Mouse (Mus musculus) spleen, adult 18-20 months (tissue): ENCODE data around the gene Lzic.

Source experiments
- DNase-seq, 2 experiments: peaks; one replicate each; pipeline ENCODE4 v3.0.0; 2022; ENCODE audit warnings: mixed read lengths in 2 of 2

Gene Lzic

GRCm38 (mm10) chr4:149529691-149530090, 44.7 kb downstream of the Lzic start:
- no peak for DNase-seq

DNA sequence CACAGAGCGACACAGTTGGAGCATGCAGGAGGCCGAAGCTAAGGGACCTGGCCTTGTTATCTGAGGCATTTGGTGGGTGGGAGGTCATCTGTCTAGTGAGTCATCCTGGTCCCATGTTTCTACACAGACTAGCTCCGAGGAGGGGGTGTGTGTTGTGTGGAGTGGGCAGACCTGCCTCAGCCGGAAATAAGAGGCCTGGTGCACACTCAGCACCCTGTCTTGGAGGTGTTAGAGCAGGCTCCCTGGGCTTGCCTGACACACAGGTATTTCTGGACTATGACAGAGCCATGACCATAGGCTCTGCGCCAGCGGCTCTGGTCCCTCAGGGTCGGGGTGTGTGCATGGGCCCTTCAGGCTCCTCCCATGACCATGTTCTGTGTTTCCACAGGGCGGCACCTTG, 54.4 kb downstream of the Lzic start:
- no peak for DNase-seq

DNA sequence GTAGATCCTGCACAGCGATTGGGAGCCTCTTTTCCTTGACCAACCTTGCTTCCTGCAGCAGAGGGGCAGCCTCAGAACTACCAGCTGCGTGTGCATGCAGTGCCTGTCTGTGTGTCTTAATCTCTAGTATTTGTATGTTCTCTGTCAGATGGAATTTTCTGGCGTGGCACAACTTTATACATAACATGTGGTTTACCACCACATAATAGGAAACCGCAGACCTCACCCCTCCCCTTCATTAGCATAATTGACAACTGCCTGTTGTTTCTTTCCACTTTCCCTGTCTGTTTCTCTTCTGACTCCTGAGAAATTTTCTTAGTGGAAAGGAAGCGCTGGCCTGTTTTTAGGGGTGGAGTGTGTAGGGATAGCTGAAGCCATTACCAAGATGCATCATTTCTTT, 56.9 kb downstream of the Lzic start:
- no peak for DNase-seq

- DNase-seq: no peak
Observed at GRCm38 (mm10) chr4:149542431-149542830, 57.4 kb downstream of the Lzic start.

- DNase-seq: peak; percentile 32 to 78
Observed at GRCm38 (mm10) chr4:149542927-149543553, 58.0 kb downstream of the Lzic start.

- no peak for DNase-seq
Observed at GRCm38 (mm10) chr4:149544892-149545291, 59.9 kb downstream of the Lzic start.
